Mouse (Mus musculus) limb, embryonic 14.5 days (tissue): Measurements from ENCODE around the gene Fras1. TPM values are rescaled to one million over a fixed set of nuclear protein-coding genes. Genes with fewer than 3 reads are reported as not detected.
A peak's percentile ranks its signal among the peaks of the same experiment; 100 is the strongest.

Experiments
- ATAC-seq: fragments of 200-750 bp; cut with Nextera tagmentation; 2 replicates; pipeline ENCODE4 v1.8.0; 2017; ENCODE audit warnings: low read depth, moderate number of reproducible peaks, moderate TSS enrichment; ENCODE audit not compliant: low FRiP score
- DNase-seq: peaks from one replicate; pipeline ENCODE4 v3.0.0-alpha.2; 2015; ENCODE audit warnings: low spot score
- H3K27ac ChIP-seq: fragments of 300-500 bp; sonication (generic); replicated peaks from 2 replicates; pipeline ENCODE4 v1.5.1; 2014; ENCODE audit warnings: low read depth, mild to moderate bottlenecking, low read length, moderate library complexity, mixed read lengths
- H3K27me3 ChIP-seq: fragments of 300-500 bp; sonication (generic); 2 replicates; pipeline ENCODE4 v1.6.1; 2014; ENCODE audit warnings: low read length, mixed read lengths; ENCODE audit not compliant: control insufficient read depth, insufficient read depth
- H3K36me3 ChIP-seq: fragments of 300-500 bp; sonication (generic); 2 replicates; pipeline ENCODE4 v1.6.1; 2014; ENCODE audit warnings: mild to moderate bottlenecking, low read length, moderate library complexity, mixed read lengths; ENCODE audit not compliant: control insufficient read depth, insufficient read depth
- H3K4me1 ChIP-seq: fragments of 300-500 bp; sonication (generic); 2 replicates; pipeline ENCODE4 v1.6.1; 2014; ENCODE audit warnings: antibody characterized with exemption, low read length, mixed read lengths; ENCODE audit not compliant: control insufficient read depth, insufficient read depth
- H3K4me2 ChIP-seq: fragments of 300-500 bp; sonication (generic); replicated peaks from 2 replicates; pipeline ENCODE4 v1.6.1; 2014; ENCODE audit warnings: low read depth, mild to moderate bottlenecking, low read length, moderate library complexity; ENCODE audit not compliant: severe bottlenecking
- H3K4me3 ChIP-seq: fragments of 300-500 bp; sonication (generic); replicated peaks from 2 replicates; pipeline ENCODE4 v1.5.1; 2014; ENCODE audit warnings: low read length
- H3K9ac ChIP-seq: fragments of 300-500 bp; sonication (generic); 2 replicates; pipeline ENCODE4 v1.6.1; 2014; ENCODE audit warnings: mild to moderate bottlenecking, low read depth, low read length, moderate library complexity; ENCODE audit not compliant: severe bottlenecking
- H3K9me3 ChIP-seq: fragments of 300-500 bp; sonication (generic); 2 replicates; pipeline ENCODE4 v1.6.1; 2016; ENCODE audit warnings: low read length; ENCODE audit not compliant: control insufficient read depth
- POLR2A ChIP-seq: fragments of 200-500 bp; IDR thresholded peaks from 2 replicates; pipeline ENCODE4 v1.8.0; 2012; ENCODE audit warnings: inconsistent platforms, mild to moderate bottlenecking, moderate library complexity, borderline replicate concordance; ENCODE audit not compliant: insufficient read depth, insufficient read length; ENCODE audit errors: extremely low read depth
- WGBS: fragments of 180-500 bp; shearing (Covaris S2); extraction: QIAGEN DNeasy Blood & Tissue Kit; methylation state at CpG from one replicate; pipeline ENCODE4 v1.1.7; 2014; 5-methylcytosine and 5-hydroxymethylcytosine counted together
- polyA plus RNA-seq, 2 experiments: library from polyadenylated mRNA; depleted of rRNA in 1 of 2; stranded (reverse) in 1 of 2; unstranded in 1 of 2; fragments of >200 nt; fragmentation: Nextera tagmentation in 1 of 2; extraction: Ambion mirVana in 1 of 2; gene quantifications; 2 replicates each; pipeline versions ENCODE4 v1.2.1 to v1.2.3; 2012 to 2014

Gene Fras1
- polyA plus RNA-seq, 2 experiments = 10.5 to 30.5 TPM

GRCm38 (mm10) chr5:96522909-96523409 lies 149.2 kb downstream of the Fras1 start:
- H3K36me3 ChIP-seq = no peaks in the 10 kb centered on the region
- no peaks in the 10 kb centered on the region for H3K9me3 ChIP-seq
- H3K4me2 ChIP-seq = no peak overlapping the region
- no peaks in the 10 kb centered on the region for H3K27me3 ChIP-seq
- no peak overlapping the region for H3K9ac ChIP-seq
- H3K4me3 ChIP-seq = no peak overlapping the region
- H3K27ac ChIP-seq = no peak overlapping the region
- ATAC-seq (peak; percentile 34), DNase-seq (peak; percentile 20)
- TF ChIP-seq POLR2A = no peak
- 48% methylated on average over 5 of the region's 5 CpGs for WGBS
- H3K4me1 ChIP-seq = 0 out of 2 replicates have a peak, but pooled peaks cover 9% of the 10 kb centered on the region

- no peaks in the 10 kb centered on the region for H3K27me3 ChIP-seq
- no peaks in the 10 kb centered on the region for H3K36me3 ChIP-seq
- H3K4me1 ChIP-seq = 0 out of 2 replicates have a peak, but pooled peaks cover 4% of the 10 kb centered on the region
- no peak overlapping the region for H3K4me2 ChIP-seq
- WGBS = 57% methylated on average over 7 of the region's 7 CpGs
- no peak for TF ChIP-seq POLR2A
- no peaks in the 10 kb centered on the region for H3K9me3 ChIP-seq
- no peak for ATAC-seq
- DNase-seq = no peak
- no peak overlapping the region for H3K9ac ChIP-seq
- H3K4me3 ChIP-seq = no peak overlapping the region
- no peak overlapping the region for H3K27ac ChIP-seq
These were observed 154.5 kb downstream of the Fras1 start for GRCm38 (mm10) chr5:96528296-96528695.

DNA sequence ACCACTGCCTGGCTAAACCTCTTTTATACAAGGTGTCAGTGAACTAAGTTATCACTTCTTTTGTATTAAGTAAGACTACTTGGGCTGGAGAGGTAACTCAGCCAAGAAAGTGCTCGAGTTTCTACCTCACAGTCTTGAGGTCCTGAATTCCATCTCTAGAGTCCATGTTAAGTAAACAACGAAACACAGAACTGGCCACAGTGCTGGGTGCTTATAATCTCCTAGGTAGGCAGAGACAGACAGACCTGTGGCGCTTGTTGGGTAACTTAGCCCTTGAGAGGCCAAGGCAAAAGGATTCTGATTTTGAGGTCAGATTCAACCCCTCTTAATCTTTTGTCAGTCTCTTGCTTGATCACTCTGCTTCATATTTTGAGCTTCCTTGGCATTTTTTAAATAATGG lies 156.8 kb downstream of the Fras1 start:
- Histone ChIP-seq H3K9me3 (no peaks in the 10 kb centered on the region), H3K36me3 (no peaks in the 10 kb centered on the region), H3K4me3 (no peak overlapping the region), H3K27ac (no peak overlapping the region), H3K4me2 (no peak overlapping the region), H3K9ac (no peak overlapping the region), H3K27me3 (no peaks in the 10 kb centered on the region), H3K4me1 (no peaks in the 10 kb centered on the region)
- WGBS = 86% methylated on average over 3 of the region's 3 CpGs
- ATAC-seq = no peak
- no peak for TF ChIP-seq POLR2A
- DNase-seq = no peak

DNA sequence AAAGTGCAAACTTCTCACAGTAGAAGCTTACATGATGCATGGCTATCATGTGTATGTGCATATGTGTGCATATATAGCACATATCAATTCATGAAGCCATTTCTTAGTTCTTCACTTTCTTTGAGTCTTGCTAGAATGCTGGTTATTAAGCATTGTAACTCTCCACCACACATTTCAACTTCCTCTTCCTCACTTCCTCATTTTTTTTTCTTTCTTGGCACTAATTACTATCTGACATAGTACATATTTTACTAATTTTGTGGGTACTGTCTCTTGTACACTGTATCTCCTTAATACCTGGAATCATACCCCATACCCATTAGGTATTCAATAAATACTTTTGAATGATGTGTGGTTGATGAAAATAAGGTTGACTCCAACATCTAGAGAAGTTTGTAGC lies 158.2 kb downstream of the Fras1 start:
- no peak for ATAC-seq
- Histone ChIP-seq H3K4me1 (no peaks in the 10 kb centered on the region), H3K27me3 (no peaks in the 10 kb centered on the region), H3K9me3 (no peaks in the 10 kb centered on the region), H3K4me3 (no peak overlapping the region), H3K9ac (no peak overlapping the region), H3K36me3 (no peaks in the 10 kb centered on the region), H3K4me2 (no peak overlapping the region), H3K27ac (no peak overlapping the region)
- DNase-seq = no peak
- TF ChIP-seq POLR2A = no peak

DNA sequence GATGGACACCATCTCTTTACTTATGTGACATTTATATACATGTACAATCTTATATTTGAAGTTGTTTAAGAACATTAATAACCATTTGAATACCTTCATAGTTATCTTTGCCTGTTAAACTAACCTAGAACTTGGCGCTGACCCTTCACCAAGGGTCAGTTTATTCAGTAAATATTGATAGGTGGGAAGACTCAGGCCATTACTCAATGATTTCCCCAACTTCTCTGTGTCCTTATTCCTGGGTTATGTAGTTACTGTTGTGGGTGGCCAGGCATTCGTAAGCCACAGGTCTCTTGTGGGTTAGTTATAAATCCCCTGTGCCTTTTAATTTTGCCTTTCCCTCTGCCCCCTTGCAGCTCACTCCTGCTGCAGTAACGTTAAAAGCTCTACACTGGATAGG lies 162.8 kb downstream of the Fras1 start:
- H3K4me1 ChIP-seq = no peaks in the 10 kb centered on the region
- no peaks in the 10 kb centered on the region for H3K36me3 ChIP-seq
- no peak for DNase-seq
- H3K27me3 ChIP-seq = no peaks in the 10 kb centered on the region
- TF ChIP-seq POLR2A = no peak
- ATAC-seq = no peak
- H3K4me3 ChIP-seq = no peak overlapping the region
- no peak overlapping the region for H3K9ac ChIP-seq
- no peaks in the 10 kb centered on the region for H3K9me3 ChIP-seq
- H3K4me2 ChIP-seq = no peak overlapping the region
- 55% methylated on average over 3 of the region's 3 CpGs for WGBS
- H3K27ac ChIP-seq = no peak overlapping the region

DNA sequence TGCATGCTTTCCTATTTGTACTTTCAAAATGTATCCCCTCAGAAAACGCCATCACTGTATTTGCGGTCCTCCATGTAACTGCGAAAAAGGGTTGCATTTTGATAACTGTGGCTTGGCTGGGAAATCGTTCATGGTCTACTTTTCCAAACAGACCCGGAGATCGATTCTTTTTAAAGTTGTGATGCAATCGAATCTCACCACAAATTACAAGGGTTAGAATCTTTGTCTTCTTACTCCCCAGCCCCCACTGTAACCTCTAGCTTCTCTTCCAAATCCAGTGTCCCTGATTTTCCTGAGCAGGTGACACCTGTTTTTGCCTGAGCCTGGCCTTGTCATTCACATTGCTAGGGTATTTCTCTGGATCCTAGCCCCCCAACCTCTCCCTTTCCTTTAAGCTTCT lies 163.2 kb downstream of the Fras1 start:
- Histone ChIP-seq H3K4me1 (no peaks in the 10 kb centered on the region), H3K36me3 (no peaks in the 10 kb centered on the region), H3K4me3 (no peak overlapping the region), H3K9me3 (no peaks in the 10 kb centered on the region), H3K27me3 (no peaks in the 10 kb centered on the region), H3K4me2 (no peak overlapping the region), H3K9ac (no peak overlapping the region), H3K27ac (no peak overlapping the region)
- WGBS = 88% methylated on average over 7 of the region's 7 CpGs
- no peak for TF ChIP-seq POLR2A
- DNase-seq (no peak), ATAC-seq (no peak)
